Mouse (Mus musculus) heart, embryonic 10.5 days (tissue): ENCODE results near the gene Tmem206. TPM values are rescaled to one million over a fixed set of nuclear protein-coding genes. Genes with fewer than 3 reads are reported as not detected.

Source experiments
- DNase-seq: peaks from one replicate; pipeline ENCODE4 v3.0.0-alpha.2; 2017; ENCODE audit warnings: low spot score
- H3K27ac ChIP-seq: fragments of 300-500 bp; sonication (generic); 2 replicates; pipeline ENCODE4 v1.5.1; 2016; ENCODE audit warnings: mild to moderate bottlenecking
- H3K27me3 ChIP-seq: fragments of 300-500 bp; sonication (generic); 2 replicates; pipeline ENCODE4 v1.6.1; 2016; ENCODE audit warnings: mild to moderate bottlenecking; ENCODE audit not compliant: poor library complexity, insufficient read depth, severe bottlenecking
- H3K36me3 ChIP-seq: fragments of 300-500 bp; sonication (generic); 2 replicates; pipeline ENCODE4 v1.6.1; 2016; ENCODE audit warnings: mild to moderate bottlenecking, moderate library complexity
- H3K4me1 ChIP-seq: fragments of 300-500 bp; sonication (generic); 2 replicates; pipeline ENCODE4 v1.6.1; 2016; ENCODE audit warnings: mild to moderate bottlenecking
- H3K4me3 ChIP-seq: fragments of 300-500 bp; sonication (generic); 2 replicates; pipeline ENCODE4 v1.5.1; 2016; ENCODE audit warnings: mild to moderate bottlenecking, moderate library complexity
- H3K9me3 ChIP-seq: fragments of 300-500 bp; sonication (generic); 2 replicates; pipeline ENCODE4 v1.6.1; 2016; ENCODE audit warnings: mild to moderate bottlenecking, moderate library complexity
- WGBS: fragments of 180-500 bp; shearing (Covaris S2); methylation state at CpG from one replicate; pipeline ENCODE4 v1.1.7; 2016; 5-methylcytosine and 5-hydroxymethylcytosine counted together
- polyA plus RNA-seq: library from polyadenylated mRNA; unstranded; fragments of >200 nt; fragmentation: Nextera tagmentation; extraction: Ambion mirVana; gene quantifications from 2 replicates; pipeline ENCODE4 v1.2.1, GENCODE M21; 2016

Tmem206 gene
- polyA plus RNA-seq, 1 experiment from 2014 or later: 18.8 TPM

GRCm38 (mm10) chr1:191369140-191369539 is 43.4 kb downstream of the Tmem206 start:
- no peak overlapping the region for H3K4me3 ChIP-seq
- no peak for DNase-seq

GRCm38 (mm10) chr1:191374993-191375643 is 49.4 kb downstream of the Tmem206 start:
- DNase-seq: no peak
- 52% methylated on average over 10 of the region's 10 CpGs for WGBS
- Histone ChIP-seq H3K27me3 (no peaks in the 10 kb centered on the region), H3K9me3 (no peaks in the 10 kb centered on the region), H3K27ac (peak overlapping the region; percentile 36; the same call in 1 of the 2 replicates), H3K36me3 (peaks cover 16% of the 10 kb centered on the region), H3K4me1 (peaks cover 21% of the 10 kb centered on the region), H3K4me3 (peak overlapping the region; percentile 35)

More at GRCm38 (mm10) chr1:191369140-191369539, 43.4 kb downstream of the Tmem206 start:
- Histone ChIP-seq H3K27me3 (no peaks in the 10 kb centered on the region), H3K36me3 (peaks cover 52% of the 10 kb centered on the region), H3K4me1 (peaks cover 4% of the 10 kb centered on the region; the same call in 1 of the 2 replicates), H3K27ac (no peak overlapping the region), H3K9me3 (no peaks in the 10 kb centered on the region)

GRCm38 (mm10) chr1:191375644-191375998 is 49.9 kb downstream of the Tmem206 start:
- H3K9me3 ChIP-seq: no peaks in the 10 kb centered on the region
- no peaks in the 10 kb centered on the region for H3K27me3 ChIP-seq
- H3K36me3 ChIP-seq: peaks cover 11% of the 10 kb centered on the region
- 27% methylated on average over 5 of the region's 5 CpGs for whole genome bisulfite sequencing
- peak overlapping the region; percentile 36; the same call in 1 of the 2 replicates for H3K27ac ChIP-seq
- DNase-seq: no peak
- H3K4me1 ChIP-seq: peaks cover 21% of the 10 kb centered on the region
- H3K4me3 ChIP-seq: peak overlapping the region; percentile 35

GRCm38 (mm10) chr1:191378080-191378479 is 52.4 kb downstream of the Tmem206 start:
- Histone ChIP-seq H3K36me3 (no peaks in the 10 kb centered on the region), H3K9me3 (no peaks in the 10 kb centered on the region), H3K27me3 (no peaks in the 10 kb centered on the region), H3K27ac (no peak overlapping the region), H3K4me3 (no peak overlapping the region), H3K4me1 (peaks cover 20% of the 10 kb centered on the region)
- no peak for DNase-seq
- WGBS: 96% methylated on average over 2 of the region's 2 CpGs

- 91% methylated on average over 3 of the region's 3 CpGs for WGBS
- no peak overlapping the region for H3K27ac ChIP-seq
- H3K36me3 ChIP-seq: peaks cover 5% of the 10 kb centered on the region; the same call in 1 of the 2 replicates
- no peaks in the 10 kb centered on the region for H3K27me3 ChIP-seq
- no peak for DNase-seq
- H3K9me3 ChIP-seq: no peaks in the 10 kb centered on the region
- no peak overlapping the region for H3K4me3 ChIP-seq
- peaks cover 11% of the 10 kb centered on the region for H3K4me1 ChIP-seq
These were observed 55.1 kb downstream of the Tmem206 start for GRCm38 (mm10) chr1:191380843-191381242.

GRCm38 (mm10) chr1:191381955-191382736 is 56.4 kb downstream of the Tmem206 start:
- WGBS: 80% methylated on average over 11 of the region's 11 CpGs
- Histone ChIP-seq H3K27ac (no peak overlapping the region), H3K9me3 (no peaks in the 10 kb centered on the region), H3K36me3 (peaks cover 5% of the 10 kb centered on the region; the same call in 1 of the 2 replicates), H3K4me1 (peaks cover 6% of the 10 kb centered on the region; the same call in 1 of the 2 replicates), H3K4me3 (no peak overlapping the region), H3K27me3 (no peaks in the 10 kb centered on the region)
- no peak for DNase-seq

- no peaks in the 10 kb centered on the region for H3K9me3 ChIP-seq
- H3K27me3 ChIP-seq: no peaks in the 10 kb centered on the region
- H3K4me1 ChIP-seq: peaks cover 3% of the 10 kb centered on the region; the same call in 1 of the 2 replicates
- 94% methylated on average over 10 of the region's 10 CpGs for WGBS
- peaks cover 5% of the 10 kb centered on the region; the same call in 1 of the 2 replicates for H3K36me3 ChIP-seq
- H3K4me3 ChIP-seq: no peak overlapping the region
- no peak overlapping the region for H3K27ac ChIP-seq
- DNase-seq: no peak
These were observed 59.2 kb downstream of the Tmem206 start for GRCm38 (mm10) chr1:191384786-191385430.

GRCm38 (mm10) chr1:191391311-191391710 is 65.6 kb downstream of the Tmem206 start:
- Histone ChIP-seq H3K27me3 (no peaks in the 10 kb centered on the region), H3K36me3 (no peaks in the 10 kb centered on the region), H3K9me3 (no peaks in the 10 kb centered on the region), H3K27ac (no peak overlapping the region), H3K4me3 (no peak overlapping the region), H3K4me1 (peaks cover 27% of the 10 kb centered on the region)
- DNase-seq: no peak
- WGBS: 11% methylated on average over 3 of the region's 3 CpGs

- no peaks in the 10 kb centered on the region for H3K27me3 ChIP-seq
- WGBS: 71% methylated on average over 3 of the region's 3 CpGs
These were observed 67.8 kb downstream of the Tmem206 start for GRCm38 (mm10) chr1:191393536-191393935.

GRCm38 (mm10) chr1:191394126-191394525 is 68.4 kb downstream of the Tmem206 start:
- Histone ChIP-seq H3K9me3 (no peaks in the 10 kb centered on the region), H3K27me3 (no peaks in the 10 kb centered on the region), H3K36me3 (no peaks in the 10 kb centered on the region), H3K4me3 (peak overlapping the region; percentile 94), H3K4me1 (peaks cover 27% of the 10 kb centered on the region), H3K27ac (no peak overlapping the region)
- no peak for DNase-seq
- 38% methylated on average over 2 of the region's 2 CpGs for WGBS

More at GRCm38 (mm10) chr1:191393536-191393935, 67.8 kb downstream of the Tmem206 start:
- no peak for DNase-seq
- H3K9me3 ChIP-seq: no peaks in the 10 kb centered on the region
- peaks cover 27% of the 10 kb centered on the region for H3K4me1 ChIP-seq
- H3K4me3 ChIP-seq: no peak overlapping the region
- H3K36me3 ChIP-seq: no peaks in the 10 kb centered on the region
- H3K27ac ChIP-seq: no peak overlapping the region

GRCm38 (mm10) chr1:191395200-191395599 is 69.5 kb downstream of the Tmem206 start:
- Histone ChIP-seq H3K27me3 (no peaks in the 10 kb centered on the region), H3K4me3 (peak overlapping the region; percentile 94), H3K27ac (peak overlapping the region; percentile 97; the same call in 1 of the 2 replicates), H3K4me1 (peaks cover 29% of the 10 kb centered on the region), H3K36me3 (no peaks in the 10 kb centered on the region), H3K9me3 (no peaks in the 10 kb centered on the region)
- WGBS: 24% methylated on average over 1 of the region's 1 CpGs
- DNase-seq: no peak

- Histone ChIP-seq H3K9me3 (no peaks in the 10 kb centered on the region), H3K36me3 (no peaks in the 10 kb centered on the region), H3K27me3 (no peaks in the 10 kb centered on the region), H3K4me3 (peak overlapping the region; percentile 94), H3K27ac (peak overlapping the region; percentile 97), H3K4me1 (peaks cover 29% of the 10 kb centered on the region)
- WGBS: 2% methylated on average over 41 of the region's 43 CpGs
- no peak for DNase-seq
These were observed 70.2 kb downstream of the Tmem206 start for GRCm38 (mm10) chr1:191395871-191396433.
